Mouse (Mus musculus): Measurements from ENCODE around the gene Ddah2. TPM values are rescaled to one million over a fixed set of nuclear protein-coding genes. Genes with fewer than 3 reads are reported as not detected.

Gene Ddah2
- polyA plus RNA-seq, 1 experiment, result 9.4 TPM

- Histone ChIP-seq H3K4me1 (ENCODE audit: control insufficient read depth, insufficient read depth, insufficient read length, low read length) (0 out of 2 replicates have a peak, but pooled peaks cover 2% of the 10 kb centered on the region), H3K27ac (replicated peaks; ENCODE audit: low read depth, low read length) (no peak overlapping the region), H3K4me3 (ENCODE audit: insufficient read depth, low read depth, low read length) (no peak overlapping the region)
Observed at GRCm38 (mm10) chr17:35039121-35039873, 19.5 kb upstream of the Ddah2 start.

DNA sequence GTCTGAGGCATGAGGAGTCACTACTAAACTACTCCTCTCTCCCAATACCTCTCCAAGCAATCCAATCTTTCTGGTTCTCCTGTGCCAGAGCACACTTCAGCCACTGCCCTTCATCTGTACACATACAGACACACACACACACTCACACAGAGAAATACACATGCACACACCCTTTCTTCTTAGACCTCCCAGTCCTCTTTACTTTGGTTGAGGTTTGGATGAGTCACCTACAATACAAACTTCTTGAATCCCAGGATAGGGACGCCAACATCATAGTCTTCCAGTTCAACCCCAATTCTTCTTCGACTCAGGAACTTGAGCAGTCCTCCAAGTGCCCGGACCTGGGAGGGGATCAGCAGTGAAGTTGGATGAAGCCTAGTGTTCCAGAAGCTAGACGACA, 15.0 kb upstream of the Ddah2 start:
- Histone ChIP-seq H3K4me3 (ENCODE audit: insufficient read depth, low read depth, low read length) (no peak overlapping the region), H3K4me1 (ENCODE audit: control insufficient read depth, insufficient read depth, insufficient read length, low read length) (peaks cover 9% of the 10 kb centered on the region; the same call in 1 of the 2 replicates), H3K27ac (replicated peaks; ENCODE audit: low read depth, low read length) (no peak overlapping the region)

GRCm38 (mm10) chr17:35044904-35045806, 13.7 kb upstream of the Ddah2 start:
- Histone ChIP-seq H3K4me1 (ENCODE audit: control insufficient read depth, insufficient read depth, insufficient read length, low read length) (peaks cover 12% of the 10 kb centered on the region; the same call in 1 of the 2 replicates), H3K27ac (replicated peaks; ENCODE audit: low read depth, low read length) (peak overlapping the region; percentile 26; the same call in 1 of the 2 replicates), H3K4me3 (ENCODE audit: insufficient read depth, low read depth, low read length) (no peak overlapping the region)

GRCm38 (mm10) chr17:35045807-35046680, 12.8 kb upstream of the Ddah2 start:
- Histone ChIP-seq H3K4me3 (ENCODE audit: insufficient read depth, low read depth, low read length) (peak overlapping the region; percentile 63), H3K27ac (replicated peaks; ENCODE audit: low read depth, low read length) (peak overlapping the region; percentile 57), H3K4me1 (ENCODE audit: control insufficient read depth, insufficient read depth, insufficient read length, low read length) (peaks cover 12% of the 10 kb centered on the region; the same call in 1 of the 2 replicates)

- H3K4me3 ChIP-seq (ENCODE audit: insufficient read depth, low read depth, low read length), result peak within 1 kb of the TSS; percentile 63
- peak within 1 kb of the TSS; percentile 86 for H3K27ac ChIP-seq (replicated peaks; ENCODE audit: low read depth, low read length)
- peaks cover 12% of the 10 kb centered on the region; the same call in 1 of the 2 replicates for H3K4me1 ChIP-seq (ENCODE audit: control insufficient read depth, insufficient read depth, insufficient read length, low read length)
Observed at GRCm38 (mm10) chr17:35046681-35047455, 12.0 kb upstream of the Ddah2 start, which contains the start of gene Msh5. Msh5 (minus strand) TSS chr17:35046745.

DNA sequence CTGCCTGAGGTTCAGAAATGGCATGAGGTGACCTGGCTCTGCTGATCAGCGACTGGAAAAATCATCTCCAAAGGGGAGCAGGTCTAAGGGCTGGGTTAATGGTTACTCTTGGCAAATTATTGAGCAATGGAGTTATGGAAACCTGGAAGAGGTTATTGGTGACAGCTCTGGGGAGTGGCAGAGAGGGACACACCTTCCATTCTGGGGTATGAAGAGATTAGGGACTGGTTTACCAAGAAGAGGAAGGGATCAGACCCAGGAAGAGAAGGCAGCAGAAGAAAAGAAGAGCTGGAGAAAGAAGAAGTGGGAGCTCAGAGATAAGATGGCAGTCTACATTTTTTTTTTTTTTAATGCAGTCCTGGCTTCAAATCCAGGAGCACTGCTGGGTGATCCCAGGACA, 11.1 kb upstream of the Ddah2 start:
- H3K4me3 ChIP-seq (ENCODE audit: insufficient read depth, low read depth, low read length), result peak overlapping the region; percentile 9

GRCm38 (mm10) chr17:35048149-35048931, 10.5 kb upstream of the Ddah2 start:
- Histone ChIP-seq H3K4me1 (ENCODE audit: control insufficient read depth, insufficient read depth, insufficient read length, low read length) (peaks cover 12% of the 10 kb centered on the region; the same call in 1 of the 2 replicates), H3K27ac (replicated peaks; ENCODE audit: low read depth, low read length) (peak overlapping the region; percentile 86), H3K4me3 (ENCODE audit: insufficient read depth, low read depth, low read length) (peak overlapping the region; percentile 9)

More for the DNA sequence above, 11.1 kb upstream of the Ddah2 start:
- peak overlapping the region; percentile 86 for H3K27ac ChIP-seq (replicated peaks; ENCODE audit: low read depth, low read length)
- H3K4me1 ChIP-seq (ENCODE audit: control insufficient read depth, insufficient read depth, insufficient read length, low read length), result peaks cover 12% of the 10 kb centered on the region; the same call in 1 of the 2 replicates

- Histone ChIP-seq H3K4me3 (ENCODE audit: insufficient read depth, low read depth, low read length) (peak overlapping the region; percentile 6; the same call in 1 of the 2 replicates), H3K4me1 (ENCODE audit: control insufficient read depth, insufficient read depth, insufficient read length, low read length) (peaks cover 11% of the 10 kb centered on the region; the same call in 1 of the 2 replicates), H3K27ac (replicated peaks; ENCODE audit: low read depth, low read length) (peak overlapping the region; percentile 66)
Observed at GRCm38 (mm10) chr17:35048932-35049440, 9.8 kb upstream of the Ddah2 start.

- Histone ChIP-seq H3K27ac (replicated peaks; ENCODE audit: low read depth, low read length) (peak within 1 kb of the TSS; percentile 99), H3K4me3 (ENCODE audit: insufficient read depth, low read depth, low read length) (peak within 1 kb of the TSS; percentile 66), H3K4me1 (ENCODE audit: control insufficient read depth, insufficient read depth, insufficient read length, low read length) (peaks cover 10% of the 10 kb centered on the region; the same call in 1 of the 2 replicates)
Observed at GRCm38 (mm10) chr17:35049561-35050016, 9.2 kb upstream of the Ddah2 start, which contains the start of gene Clic1. Clic1 (plus strand) TSS chr17:35049966.

GRCm38 (mm10) chr17:35050126-35050750, 8.6 kb upstream of the Ddah2 start:
- Histone ChIP-seq H3K27ac (replicated peaks; ENCODE audit: low read depth, low read length) (peak overlapping the region; percentile 99), H3K4me3 (ENCODE audit: insufficient read depth, low read depth, low read length) (peak overlapping the region; percentile 66), H3K4me1 (ENCODE audit: control insufficient read depth, insufficient read depth, insufficient read length, low read length) (peaks cover 10% of the 10 kb centered on the region; the same call in 1 of the 2 replicates)

DNA sequence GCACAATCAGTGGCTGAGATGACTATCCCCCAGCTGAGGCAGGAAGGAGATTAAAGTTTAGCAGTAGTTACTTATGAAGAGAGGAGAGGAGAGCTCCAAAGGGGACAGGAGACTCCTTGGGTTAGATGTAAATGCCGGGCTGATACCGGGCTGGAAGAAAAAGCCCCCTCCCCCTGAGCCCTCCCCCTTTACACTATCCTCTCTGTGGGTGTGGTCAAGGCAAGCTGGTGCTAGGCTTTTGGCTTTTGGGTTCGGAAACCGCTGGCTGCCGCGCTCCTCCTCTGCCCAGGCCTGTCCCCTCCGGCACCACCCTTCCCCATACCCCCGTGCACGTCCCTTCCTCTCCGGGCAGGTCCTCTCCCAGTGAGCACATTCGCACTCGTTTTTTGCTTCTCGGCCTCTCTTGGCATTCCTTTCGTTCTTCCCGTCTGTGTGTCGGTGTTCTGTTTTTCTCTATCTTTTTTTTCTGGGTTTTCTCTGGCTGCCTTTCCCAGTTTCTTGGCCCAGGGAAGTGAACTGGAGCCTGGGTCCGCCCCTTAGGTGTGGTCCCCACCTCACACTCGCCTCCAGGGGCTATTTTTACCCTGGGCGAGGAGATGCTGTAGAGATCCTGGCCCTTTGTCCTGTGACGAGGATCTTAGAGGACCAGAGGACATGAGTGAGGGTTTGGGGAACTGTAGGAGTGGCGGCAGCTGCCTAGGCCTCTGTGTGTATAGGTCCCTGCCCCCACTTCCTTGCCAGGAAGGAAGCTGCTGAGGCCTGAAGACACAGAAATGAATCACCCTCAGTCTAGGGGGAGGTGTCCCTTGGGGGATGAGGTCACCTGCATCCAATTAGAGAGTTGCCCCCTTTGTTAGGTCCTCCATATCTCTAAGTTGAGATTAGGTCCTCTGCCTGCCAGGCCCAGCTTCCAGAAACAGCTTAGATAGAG, 7.4 kb upstream of the Ddah2 start:
- Histone ChIP-seq H3K4me3 (ENCODE audit: insufficient read depth, low read depth, low read length) (peak overlapping the region; percentile 66), H3K4me1 (ENCODE audit: control insufficient read depth, insufficient read depth, insufficient read length, low read length) (peaks cover 10% of the 10 kb centered on the region; the same call in 1 of the 2 replicates), H3K27ac (replicated peaks; ENCODE audit: low read depth, low read length) (peak overlapping the region; percentile 99)

Measured in brown adipose tissue, adult 24 weeks (tissue).